Mouse (Mus musculus): Measurements from ENCODE around the gene Eif3m. TPM values are rescaled to one million over a fixed set of nuclear protein-coding genes. Genes with fewer than 3 reads are reported as not detected.
A peak's percentile ranks its signal among the peaks of the same experiment; 100 is the strongest.

Eif3m gene
- polyA plus RNA-seq, 1 experiment = 133 TPM

- Histone ChIP-seq H3K27ac (ENCODE audit: control insufficient read depth, insufficient read depth, low read depth, low read length, poor library complexity) (no peak overlapping the region), H3K4me1 (ENCODE audit: control insufficient read depth, insufficient read depth, low read length) (no peaks in the 10 kb centered on the region), H3K4me3 (replicated peaks; ENCODE audit: control insufficient read depth, low read depth, low read length) (no peak overlapping the region)
- 86% methylated on average over 4 of the region's 4 CpGs for WGBS
- TF ChIP-seq POLR2A (IDR thresholded peaks at IDR 0.05; ENCODE audit: borderline replicate concordance, control insufficient read depth, low read depth, low read length) = no peak
- TF ChIP-seq CTCF (IDR thresholded peaks at IDR 0.05; ENCODE audit: control insufficient read depth, insufficient read depth, low read length) = no peak
These were observed 6.9 kb upstream of the Eif3m start for GRCm38 (mm10) chr2:105023815-105024214.

DNA sequence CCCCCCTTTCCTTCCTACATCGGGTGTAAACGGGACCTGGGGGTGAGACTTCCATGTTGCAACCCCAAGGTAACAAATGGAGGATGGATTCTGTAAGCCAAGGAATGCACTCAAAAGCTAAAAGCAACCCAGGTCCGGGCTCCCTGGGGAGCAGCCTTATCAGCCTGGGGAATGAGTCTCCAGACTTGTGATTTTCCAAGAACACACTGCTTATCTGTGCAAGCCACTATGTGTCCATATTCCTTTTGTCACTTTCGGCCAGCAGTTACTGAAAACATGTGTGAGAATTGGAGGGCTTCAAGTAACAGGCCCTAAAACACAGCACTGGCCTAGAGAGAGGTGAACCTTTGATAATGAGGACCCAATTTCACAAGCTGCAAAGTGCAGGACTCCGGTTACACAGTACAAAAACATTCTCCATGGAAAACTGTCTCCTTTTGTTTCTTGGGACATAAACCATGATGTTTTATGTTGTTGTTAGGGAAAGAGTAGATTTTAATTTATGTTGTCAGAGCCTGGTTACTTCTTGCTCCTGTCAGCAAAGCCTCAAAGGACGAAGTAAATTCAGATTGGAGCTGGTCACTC, 6.2 kb upstream of the Eif3m start:
- WGBS = 78% methylated on average over 6 of the region's 6 CpGs
- H3K4me3 ChIP-seq (replicated peaks; ENCODE audit: control insufficient read depth, low read depth, low read length) = no peak overlapping the region

DNA sequence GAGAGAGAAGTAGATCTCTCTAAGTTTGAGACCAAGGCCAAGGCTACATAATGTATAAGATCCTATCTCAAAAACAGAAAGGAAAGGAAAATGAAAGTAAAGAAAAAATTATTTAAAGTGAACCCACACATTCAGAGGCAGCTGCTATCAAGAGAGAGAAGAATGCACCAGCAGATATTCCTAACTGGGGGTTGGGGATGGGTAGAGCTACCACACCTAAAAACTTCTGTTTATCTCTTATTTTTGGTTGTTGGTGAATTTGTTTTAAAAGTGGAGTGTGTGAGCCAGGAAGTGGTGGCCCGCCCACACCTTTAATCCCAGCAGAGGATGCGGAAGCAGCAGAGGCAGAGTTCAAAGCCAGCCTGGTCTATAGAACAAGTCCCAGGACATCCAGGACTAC, 5.0 kb upstream of the Eif3m start:
- no peak overlapping the region for H3K4me3 ChIP-seq (replicated peaks; ENCODE audit: control insufficient read depth, low read depth, low read length)
- no peak for TF ChIP-seq CTCF (IDR thresholded peaks at IDR 0.05; ENCODE audit: control insufficient read depth, insufficient read depth, low read length)
- TF ChIP-seq POLR2A (IDR thresholded peaks at IDR 0.05; ENCODE audit: borderline replicate concordance, control insufficient read depth, low read depth, low read length) = no peak
- no peaks in the 10 kb centered on the region for H3K4me1 ChIP-seq (ENCODE audit: control insufficient read depth, insufficient read depth, low read length)
- 63% methylated on average over 2 of the region's 2 CpGs for WGBS
- peak overlapping the region; percentile 35; the same call in 1 of the 2 replicates for H3K27ac ChIP-seq (ENCODE audit: control insufficient read depth, insufficient read depth, low read depth, low read length, poor library complexity)

More for the DNA sequence above, 6.2 kb upstream of the Eif3m start:
- no peak overlapping the region for H3K27ac ChIP-seq (ENCODE audit: control insufficient read depth, insufficient read depth, low read depth, low read length, poor library complexity)
- no peak for TF ChIP-seq POLR2A (IDR thresholded peaks at IDR 0.05; ENCODE audit: borderline replicate concordance, control insufficient read depth, low read depth, low read length)
- no peak for TF ChIP-seq CTCF (IDR thresholded peaks at IDR 0.05; ENCODE audit: control insufficient read depth, insufficient read depth, low read length)
- H3K4me1 ChIP-seq (ENCODE audit: control insufficient read depth, insufficient read depth, low read length) = no peaks in the 10 kb centered on the region

DNA sequence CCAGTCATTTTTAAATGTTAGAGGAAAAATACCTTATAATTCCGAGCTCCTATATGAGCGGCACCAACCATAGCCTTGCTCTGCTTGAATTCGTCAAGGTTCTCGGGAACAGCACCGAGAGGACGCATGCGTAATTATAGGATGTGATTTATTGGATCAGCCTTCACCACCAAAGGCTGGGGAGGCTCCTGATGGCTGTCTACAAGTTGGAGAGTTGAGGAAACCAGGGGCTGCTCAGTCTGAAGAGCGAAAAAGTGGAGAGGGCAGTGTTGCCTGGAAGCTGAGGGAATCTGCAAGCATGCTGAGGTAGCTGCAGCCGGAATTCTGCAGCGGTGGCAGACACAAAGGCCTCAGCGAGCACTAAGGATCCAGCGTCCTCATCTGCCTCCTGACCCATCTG, 4.4 kb upstream of the Eif3m start:
- H3K4me1 ChIP-seq (ENCODE audit: control insufficient read depth, insufficient read depth, low read length) = no peaks in the 10 kb centered on the region
- 88% methylated on average over 12 of the region's 12 CpGs for WGBS
- TF ChIP-seq POLR2A (IDR thresholded peaks at IDR 0.05; ENCODE audit: borderline replicate concordance, control insufficient read depth, low read depth, low read length) = no peak
- TF ChIP-seq CTCF (IDR thresholded peaks at IDR 0.05; ENCODE audit: control insufficient read depth, insufficient read depth, low read length) = no peak
- H3K27ac ChIP-seq (ENCODE audit: control insufficient read depth, insufficient read depth, low read depth, low read length, poor library complexity) = peak overlapping the region; percentile 79
- H3K4me3 ChIP-seq (replicated peaks; ENCODE audit: control insufficient read depth, low read depth, low read length) = peak overlapping the region; percentile 37

DNA sequence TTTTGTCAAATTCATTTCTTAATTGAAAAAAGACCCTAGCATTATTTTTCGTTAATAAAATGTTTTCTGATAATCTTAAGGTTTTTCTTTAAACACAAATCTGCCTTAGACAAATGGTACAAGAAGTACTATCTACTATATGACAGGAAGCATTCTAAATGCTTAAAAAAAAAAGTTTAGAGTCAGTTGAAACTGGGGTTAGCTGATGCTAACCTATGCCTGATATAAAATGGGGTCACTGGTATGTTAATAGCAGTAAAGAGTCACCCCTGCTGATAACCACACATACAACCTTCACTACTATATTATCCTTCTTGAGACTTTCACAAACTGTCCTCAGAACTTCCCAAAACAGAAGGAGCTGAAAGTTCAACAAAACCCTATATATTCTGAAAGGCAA, 2.6 kb upstream of the Eif3m start:
- Histone ChIP-seq H3K4me1 (ENCODE audit: control insufficient read depth, insufficient read depth, low read length) (no peaks in the 10 kb centered on the region), H3K27ac (ENCODE audit: control insufficient read depth, insufficient read depth, low read depth, low read length, poor library complexity) (no peak overlapping the region), H3K4me3 (replicated peaks; ENCODE audit: control insufficient read depth, low read depth, low read length) (no peak overlapping the region)
- 63% methylated on average over 1 of the region's 1 CpGs for WGBS
- TF ChIP-seq CTCF (IDR thresholded peaks at IDR 0.05; ENCODE audit: control insufficient read depth, insufficient read depth, low read length) = no peak
- TF ChIP-seq POLR2A (IDR thresholded peaks at IDR 0.05; ENCODE audit: borderline replicate concordance, control insufficient read depth, low read depth, low read length) = no peak

DNA sequence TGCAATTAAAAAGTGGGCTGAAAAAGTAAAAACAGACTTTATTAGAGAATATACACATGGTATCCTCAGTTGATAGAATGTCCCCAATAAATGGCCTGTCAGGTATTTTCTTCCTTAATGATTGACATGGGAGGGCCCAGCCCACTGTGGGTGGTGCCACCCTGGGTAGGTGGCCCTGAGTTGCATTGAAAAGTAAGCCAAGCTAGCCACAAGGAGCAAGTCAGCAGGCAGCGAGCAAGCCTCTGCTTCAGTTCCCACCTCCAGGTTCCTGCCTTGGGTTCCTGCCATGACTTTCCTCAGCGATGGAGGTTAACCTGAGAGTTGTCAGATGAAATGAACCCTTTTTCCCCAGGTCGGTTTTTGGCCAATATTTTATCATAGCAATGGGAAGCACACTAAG, 922 bp upstream of the Eif3m start:
- peak overlapping the region; percentile 57 for H3K4me3 ChIP-seq (replicated peaks; ENCODE audit: control insufficient read depth, low read depth, low read length)
- no peaks in the 10 kb centered on the region; the same call in 1 of the 2 replicates for H3K4me1 ChIP-seq (ENCODE audit: control insufficient read depth, insufficient read depth, low read length)
- H3K27ac ChIP-seq (ENCODE audit: control insufficient read depth, insufficient read depth, low read depth, low read length, poor library complexity) = peak overlapping the region; percentile 30; the same call in 1 of the 2 replicates
- WGBS = 72% methylated on average over 3 of the region's 3 CpGs
- TF ChIP-seq CTCF (IDR thresholded peaks at IDR 0.05; ENCODE audit: control insufficient read depth, insufficient read depth, low read length) (no peak), POLR2A (IDR thresholded peaks at IDR 0.05; ENCODE audit: borderline replicate concordance, control insufficient read depth, low read depth, low read length) (no peak; the same call in 1 of the 2 replicates)

DNA sequence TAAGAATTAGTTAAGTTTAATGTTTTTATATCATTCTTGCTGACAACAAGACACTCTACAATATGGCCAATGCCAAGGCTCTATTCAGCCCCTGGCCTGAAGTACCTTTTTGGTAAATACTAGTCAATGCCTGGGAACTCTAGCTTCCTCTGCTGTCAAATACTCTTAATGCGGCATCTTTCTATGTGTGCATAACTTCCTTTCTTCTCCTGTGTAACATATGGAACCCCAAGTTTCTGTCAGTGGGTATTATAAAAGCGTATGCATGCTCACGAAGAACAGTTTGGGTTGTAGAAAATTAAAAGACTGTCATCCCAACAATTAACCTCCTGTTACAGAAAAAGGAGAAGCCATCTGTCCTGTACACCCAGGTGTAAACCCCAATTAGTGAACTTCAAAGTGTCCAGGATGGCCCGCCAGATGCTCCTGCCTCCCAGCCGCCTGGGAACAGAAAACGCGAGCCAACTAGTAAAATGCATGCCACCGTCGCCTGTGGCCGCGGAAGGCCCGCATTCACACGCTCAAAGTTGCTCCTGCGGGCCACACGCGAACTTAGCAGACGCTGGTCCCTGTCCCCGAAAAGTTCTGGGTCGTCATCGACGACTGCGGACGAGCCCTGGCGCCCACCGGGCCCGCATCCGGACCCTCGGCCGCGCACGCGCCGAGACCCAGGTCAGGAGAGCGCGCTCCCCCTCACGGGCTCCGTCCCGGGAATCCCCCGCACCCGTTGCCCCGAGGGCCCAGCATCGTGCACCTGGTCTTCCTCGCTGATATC, 501 bp downstream of the Eif3m start:
- WGBS = under 1% methylated on average over 43 of the region's 43 CpGs
- peak overlapping the region; percentile 83 for H3K4me3 ChIP-seq (replicated peaks; ENCODE audit: control insufficient read depth, low read depth, low read length)
- peak overlapping the region; percentile 69 for H3K27ac ChIP-seq (ENCODE audit: control insufficient read depth, insufficient read depth, low read depth, low read length, poor library complexity)
- TF ChIP-seq POLR2A (IDR thresholded peaks at IDR 0.05; ENCODE audit: borderline replicate concordance, control insufficient read depth, low read depth, low read length) (no peak), CTCF (IDR thresholded peaks at IDR 0.05; ENCODE audit: control insufficient read depth, insufficient read depth, low read length) (no peak)
- H3K4me1 ChIP-seq (ENCODE audit: control insufficient read depth, insufficient read depth, low read length) = no peaks in the 10 kb centered on the region; the same call in 1 of the 2 replicates

DNA sequence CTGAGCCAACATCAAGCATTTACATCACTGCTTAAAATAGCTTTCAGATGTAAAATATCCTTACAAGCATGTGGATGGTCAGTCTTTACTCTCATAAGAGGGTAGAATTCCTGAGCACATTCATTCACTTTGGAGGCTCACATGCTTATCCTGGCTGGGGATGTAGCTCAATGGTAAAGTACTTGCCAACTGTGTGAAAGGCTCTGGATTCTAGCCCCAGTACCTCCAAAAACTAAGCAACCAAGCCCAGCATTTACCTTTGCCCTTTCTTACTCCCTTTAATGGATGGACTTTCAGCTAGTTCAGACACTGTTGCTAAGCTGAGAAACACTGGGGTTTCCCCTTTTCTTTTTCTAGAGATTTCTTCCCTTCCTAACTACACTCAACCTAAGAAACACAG, 9.6 kb downstream of the Eif3m start:
- H3K4me3 ChIP-seq (replicated peaks; ENCODE audit: control insufficient read depth, low read depth, low read length) = no peak overlapping the region
- no peak overlapping the region for H3K27ac ChIP-seq (ENCODE audit: control insufficient read depth, insufficient read depth, low read depth, low read length, poor library complexity)
- TF ChIP-seq POLR2A (IDR thresholded peaks at IDR 0.05; ENCODE audit: borderline replicate concordance, control insufficient read depth, low read depth, low read length) (no peak), CTCF (IDR thresholded peaks at IDR 0.05; ENCODE audit: control insufficient read depth, insufficient read depth, low read length) (no peak)
- H3K4me1 ChIP-seq (ENCODE audit: control insufficient read depth, insufficient read depth, low read length) = no peaks in the 10 kb centered on the region
